Mouse (Mus musculus) heart, embryonic 15.5 days (tissue): ENCODE measurements around the gene Ssu72. TPM values are rescaled to one million over a fixed set of nuclear protein-coding genes. Genes with fewer than 3 reads are reported as not detected.
"Not testable (repeated sequence)": the region's sequence is repeated elsewhere in the genome, so short reads cannot be mapped to it uniquely, and the experiment has no call there.

Source experiments
- ATAC-seq: fragments of 200-750 bp; cut with Nextera tagmentation; replicated peaks from 2 replicates; pipeline ENCODE4 v1.8.0; 2017; ENCODE audit warnings: low read depth, moderate TSS enrichment; ENCODE audit not compliant: insufficient number of reproducible peaks, insufficient read depth, low FRiP score
- H3K27ac ChIP-seq: fragments of 300-500 bp; sonication (generic); 2 replicates; pipeline ENCODE4 v1.5.1; 2015; ENCODE audit warnings: mild to moderate bottlenecking, inconsistent platforms
- H3K27me3 ChIP-seq: fragments of 300-500 bp; sonication (generic); 2 replicates; pipeline ENCODE4 v1.6.1; 2015; ENCODE audit warnings: inconsistent platforms
- H3K36me3 ChIP-seq: fragments of 300-500 bp; sonication (generic); 2 replicates; pipeline ENCODE4 v1.6.1; 2015; ENCODE audit warnings: mild to moderate bottlenecking, inconsistent platforms
- H3K4me1 ChIP-seq: fragments of 300-500 bp; sonication (generic); replicated peaks from 2 replicates; pipeline ENCODE4 v1.6.1; 2015; ENCODE audit warnings: inconsistent platforms
- H3K4me2 ChIP-seq: fragments of 300-500 bp; sonication (generic); 2 replicates; pipeline ENCODE4 v1.6.1; 2015; ENCODE audit warnings: inconsistent platforms, mild to moderate bottlenecking, moderate library complexity
- H3K4me3 ChIP-seq: fragments of 300-500 bp; sonication (generic); 2 replicates; pipeline ENCODE4 v1.5.1; 2015; ENCODE audit warnings: mild to moderate bottlenecking, inconsistent platforms
- H3K9ac ChIP-seq: fragments of 300-500 bp; sonication (generic); 2 replicates; pipeline ENCODE4 v1.6.1; 2015; ENCODE audit warnings: mild to moderate bottlenecking, inconsistent platforms
- H3K9me3 ChIP-seq: fragments of 300-500 bp; sonication (generic); replicated peaks from 2 replicates; pipeline ENCODE4 v1.6.1; 2016; ENCODE audit warnings: inconsistent platforms
- WGBS: fragments of 180-500 bp; shearing (Covaris S2); methylation state at CpG from one replicate; pipeline ENCODE4 v1.1.7; 2015; ENCODE audit warnings: mixed read lengths; 5-methylcytosine and 5-hydroxymethylcytosine counted together
- polyA plus RNA-seq: library from polyadenylated mRNA; unstranded; fragments of >200 nt; fragmentation: Nextera tagmentation; extraction: Ambion mirVana; gene quantifications from 2 replicates; pipeline ENCODE4 v1.2.1, GENCODE M21; 2015

The Ssu72 gene
- 97.0 and 107 TPM in 2 replicates for polyA plus RNA-seq

- ATAC-seq: peak; percentile 92
- Histone ChIP-seq H3K4me2 (peak within 1 kb of the TSS; percentile 86), H3K36me3 (no peaks in the 10 kb centered on the region), H3K4me1 (peaks cover 15% of the 10 kb centered on the region), H3K27ac (peak within 1 kb of the TSS; percentile 96), H3K4me3 (peak within 1 kb of the TSS; percentile 96), H3K9me3 (no peaks in the 10 kb centered on the region), H3K27me3 (no peaks in the 10 kb centered on the region), H3K9ac (peak within 1 kb of the TSS; percentile 92)
- WGBS: under 1% methylated on average over 83 of the region's 83 CpGs
Observed at GRCm38 (mm10) chr4:155704721-155705591, at the start of gene Ssu72. Ssu72 (plus strand) TSS chr4:155704800.

DNA sequence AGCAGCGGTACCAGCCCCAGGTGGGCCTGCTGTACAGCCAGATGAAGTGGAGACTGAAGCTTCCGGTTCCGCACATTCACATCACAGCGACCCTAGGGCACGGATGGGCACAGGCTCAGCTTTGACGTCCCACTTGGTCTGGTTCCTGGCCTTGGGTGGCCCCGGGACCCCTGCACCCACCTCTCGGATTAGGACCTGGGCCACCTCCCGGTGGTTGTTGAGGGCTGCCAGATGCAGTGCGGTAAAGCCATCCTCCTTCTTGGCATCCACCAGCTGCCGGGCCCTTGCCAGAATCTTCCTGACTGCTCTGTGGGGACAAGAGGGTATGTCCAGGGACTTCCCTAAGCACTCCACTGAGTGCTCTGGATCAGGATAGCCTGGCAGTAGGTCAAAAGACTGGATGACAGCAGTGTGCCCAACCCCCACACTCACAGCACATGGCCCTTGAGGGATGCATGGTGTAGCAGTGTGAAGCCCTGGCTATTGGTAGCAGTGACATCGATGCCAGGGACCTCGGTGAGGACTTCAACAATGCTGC, 48.3 kb upstream of the Ssu72 start:
- WGBS: 92% methylated on average over 13 of the region's 13 CpGs
- H3K4me1 ChIP-seq: peaks cover 53% of the 10 kb centered on the region

GRCm38 (mm10) chr4:155658961-155659360, 45.6 kb upstream of the Ssu72 start:
- Histone ChIP-seq H3K4me3 (no peak overlapping the region), H3K36me3 (peaks cover 13% of the 10 kb centered on the region; the same call in 1 of the 2 replicates), H3K9me3 (no peaks in the 10 kb centered on the region), H3K27me3 (peaks cover 28% of the 10 kb centered on the region), H3K4me1 (peaks cover 33% of the 10 kb centered on the region), H3K9ac (no peak overlapping the region), H3K4me2 (no peak overlapping the region), H3K27ac (no peak overlapping the region)
- WGBS: 86% methylated on average over 10 of the region's 10 CpGs
- no peak for ATAC-seq

More for the DNA sequence above, 48.3 kb upstream of the Ssu72 start:
- Histone ChIP-seq H3K27me3 (peaks cover 33% of the 10 kb centered on the region), H3K36me3 (peaks cover 13% of the 10 kb centered on the region; the same call in 1 of the 2 replicates), H3K9me3 (no peaks in the 10 kb centered on the region), H3K4me2 (no peak overlapping the region), H3K9ac (no peak overlapping the region), H3K4me3 (no peak overlapping the region), H3K27ac (no peak overlapping the region)
- no peak for ATAC-seq

- no peak overlapping the region for H3K9ac ChIP-seq
- peaks cover 13% of the 10 kb centered on the region; the same call in 1 of the 2 replicates for H3K36me3 ChIP-seq
- WGBS: 46% methylated on average over 12 of the region's 12 CpGs
- peak; percentile 38; the same call in 1 of the 2 replicates for ATAC-seq
- no peak overlapping the region for H3K4me3 ChIP-seq
- H3K4me2 ChIP-seq: no peak overlapping the region
- peaks cover 13% of the 10 kb centered on the region for H3K27me3 ChIP-seq
- no peaks in the 10 kb centered on the region for H3K9me3 ChIP-seq
- H3K4me1 ChIP-seq: peaks cover 17% of the 10 kb centered on the region
- H3K27ac ChIP-seq: peak overlapping the region; percentile 21; the same call in 1 of the 2 replicates
Observed at GRCm38 (mm10) chr4:155660641-155661040, 44.0 kb upstream of the Ssu72 start.

- no peak overlapping the region for H3K4me3 ChIP-seq
- H3K4me1 ChIP-seq: peaks cover 21% of the 10 kb centered on the region
- H3K36me3 ChIP-seq: no peaks in the 10 kb centered on the region; the same call in 1 of the 2 replicates
- H3K9me3 ChIP-seq: no peaks in the 10 kb centered on the region
- no peak overlapping the region for H3K4me2 ChIP-seq
- ATAC-seq: no peak
- H3K9ac ChIP-seq: no peak overlapping the region
- H3K27me3 ChIP-seq: no peaks in the 10 kb centered on the region
- no peak overlapping the region for H3K27ac ChIP-seq
Observed at GRCm38 (mm10) chr4:155666903-155667302, 37.7 kb upstream of the Ssu72 start.

- no peaks in the 10 kb centered on the region; the same call in 1 of the 2 replicates for H3K36me3 ChIP-seq
- H3K9ac ChIP-seq: peak within 1 kb of the TSS; percentile 94
- H3K4me3 ChIP-seq: peak within 1 kb of the TSS; percentile 98
- peak within 1 kb of the TSS; percentile 86 for H3K4me2 ChIP-seq
- peak within 1 kb of the TSS; percentile 83 for H3K27ac ChIP-seq
- no peaks in the 10 kb centered on the region for H3K9me3 ChIP-seq
- H3K4me1 ChIP-seq: peaks cover 14% of the 10 kb centered on the region
- under 1% methylated on average over 73 of the region's 73 CpGs for WGBS
- ATAC-seq: peak; percentile 99
- H3K27me3 ChIP-seq: no peaks in the 10 kb centered on the region
Observed at GRCm38 (mm10) chr4:155668689-155669597, 35.7 kb upstream of the Ssu72 start, which contains the start of gene Mib2. Mib2 (minus strand) TSS chr4:155669198.

- Histone ChIP-seq H3K4me3 (peak overlapping the region; percentile 98), H3K4me2 (peak overlapping the region; percentile 86), H3K27ac (peak overlapping the region; percentile 83; the same call in 1 of the 2 replicates), H3K36me3 (no peaks in the 10 kb centered on the region; the same call in 1 of the 2 replicates), H3K4me1 (peaks cover 14% of the 10 kb centered on the region), H3K9ac (peak overlapping the region; percentile 94), H3K27me3 (no peaks in the 10 kb centered on the region), H3K9me3 (no peaks in the 10 kb centered on the region)
- ATAC-seq: no peak
- WGBS: 3% methylated on average over 8 of the region's 8 CpGs
Observed at GRCm38 (mm10) chr4:155669598-155670075, 35.0 kb upstream of the Ssu72 start.

GRCm38 (mm10) chr4:155670236-155670635, 34.4 kb upstream of the Ssu72 start:
- not testable (repeated sequence) for H3K9me3 ChIP-seq, H3K36me3 ChIP-seq, H3K4me2 ChIP-seq, ATAC-seq, H3K27ac ChIP-seq, H3K4me3 ChIP-seq, H3K27me3 ChIP-seq, H3K9ac ChIP-seq
- WGBS: 72% methylated on average over 4 of the region's 4 CpGs
- peaks cover 14% of the 10 kb centered on the region for H3K4me1 ChIP-seq

GRCm38 (mm10) chr4:155672082-155672481, 32.5 kb upstream of the Ssu72 start:
- Histone ChIP-seq H3K4me3 (no peak overlapping the region), H3K4me2 (no peak overlapping the region), H3K27ac (no peak overlapping the region), H3K36me3 (no peaks in the 10 kb centered on the region), H3K9ac (no peak overlapping the region), H3K4me1 (peaks cover 12% of the 10 kb centered on the region), H3K9me3 (no peaks in the 10 kb centered on the region), H3K27me3 (no peaks in the 10 kb centered on the region)
- 45% methylated on average over 2 of the region's 2 CpGs for WGBS
- no peak for ATAC-seq

- Histone ChIP-seq H3K27me3 (no peaks in the 10 kb centered on the region), H3K9me3 (no peaks in the 10 kb centered on the region), H3K4me2 (no peak overlapping the region), H3K36me3 (no peaks in the 10 kb centered on the region), H3K27ac (no peak overlapping the region), H3K4me3 (no peak overlapping the region), H3K9ac (no peak overlapping the region), H3K4me1 (no peaks in the 10 kb centered on the region)
- ATAC-seq: no peak
- WGBS: 77% methylated on average over 2 of the region's 2 CpGs
Observed at GRCm38 (mm10) chr4:155675991-155676390, 28.6 kb upstream of the Ssu72 start.
